Mouse (Mus musculus) gastrocnemius, postnatal 36 days (tissue): ENCODE data around the gene Mansc1. TPM values are rescaled to one million over a fixed set of nuclear protein-coding genes. Genes with fewer than 3 reads are reported as not detected.
A peak's percentile ranks its signal among the peaks of the same experiment; 100 is the strongest.

Experiments
- DNase-seq, 2 experiments: peaks; one replicate each; pipeline ENCODE4 v3.0.0; 2022
- intact Hi-C: fragments of 180-260 bp; cut with DNase I; formaldehyde crosslinking; loops from one replicate; pipeline ENCODE4 v1.15.1; 2025
- total RNA-seq, 2 experiments: library from RNA; stranded (reverse); gene quantifications; 2 replicates each; pipeline ENCODE4 v1.2.3; 2021

Mansc1 gene
- total RNA-seq, 2 experiments from 2014 or later = 0.96 to 1.1 TPM

GRCm38 (mm10) chr6:134640485-134641475 is 8.5 kb upstream of the Mansc1 start:
- intact Hi-C loops = no loop called here
- DNase-seq = peak; percentile 86 to 93

GRCm38 (mm10) chr6:134639900-134640299 is 7.6 kb upstream of the Mansc1 start:
- intact Hi-C loops = no loop called here
- no peak for DNase-seq

GRCm38 (mm10) chr6:134639210-134639609 is 6.9 kb upstream of the Mansc1 start, which contains the start of gene Borcs5:
Gene Borcs5 (plus strand): TSS chr6:134639510.
- intact Hi-C loops = no loop called here
- DNase-seq = no peak

GRCm38 (mm10) chr6:134636476-134636875 is 4.2 kb upstream of the Mansc1 start:
- intact Hi-C loops = no loop called here
- no peak for DNase-seq

- intact Hi-C loops = no loop called here
- DNase-seq = no peak
These were observed 1.3 kb upstream of the Mansc1 start for GRCm38 (mm10) chr6:134633553-134633952.

- intact Hi-C loops = no loop called here
- DNase-seq = no peak
These were observed 468 bp upstream of the Mansc1 start for GRCm38 (mm10) chr6:134632756-134633155.

- DNase-seq = no peak
- intact Hi-C loops = no loop called here
These were observed 1.8 kb downstream of the Mansc1 start for GRCm38 (mm10) chr6:134630447-134630846.

GRCm38 (mm10) chr6:134626564-134626963 is 5.7 kb downstream of the Mansc1 start:
- DNase-seq = no peak
- intact Hi-C loops = no loop called here

- DNase-seq = no peak
- intact Hi-C loops = no loop called here
These were observed 6.9 kb downstream of the Mansc1 start for GRCm38 (mm10) chr6:134625431-134625830.

GRCm38 (mm10) chr6:134621552-134621949 is 10.7 kb downstream of the Mansc1 start:
- no peak for DNase-seq
- intact Hi-C loops = no loop called here

- DNase-seq = no peak
- intact Hi-C loops = no loop called here
These were observed 11.3 kb downstream of the Mansc1 start for GRCm38 (mm10) chr6:134620846-134621551.

- intact Hi-C loops = no loop called here
These were observed 12.2 kb downstream of the Mansc1 start for GRCm38 (mm10) chr6:134620129-134620528.

GRCm38 (mm10) chr6:134617589-134617988 is 14.7 kb downstream of the Mansc1 start:
- no peak for DNase-seq
- intact Hi-C loops = no loop called here

More at GRCm38 (mm10) chr6:134620129-134620528, 12.2 kb downstream of the Mansc1 start:
- no peak for DNase-seq

GRCm38 (mm10) chr6:134614723-134615648 is 17.3 kb downstream of the Mansc1 start:
- peak; percentile 76 to 84 for DNase-seq
- intact Hi-C loops = loop anchor here (1.0 kb wide), 1 partner anchor 190 kb away; no protein-coding TSS in a partner anchor

- intact Hi-C loops = no loop called here
These were observed 18.0 kb downstream of the Mansc1 start for GRCm38 (mm10) chr6:134614322-134614721.

GRCm38 (mm10) chr6:134611896-134612295 is 20.4 kb downstream of the Mansc1 start:
- no peak for DNase-seq
- intact Hi-C loops = no loop called here

More at GRCm38 (mm10) chr6:134614322-134614721, 18.0 kb downstream of the Mansc1 start:
- DNase-seq = no peak

GRCm38 (mm10) chr6:134610380-134610779 is 21.9 kb downstream of the Mansc1 start:
- DNase-seq = no peak
- intact Hi-C loops = no loop called here

- DNase-seq = no peak
- intact Hi-C loops = loop anchor here (5.0 kb wide), 2 partner anchors 40 to 135 kb away; partner anchors contain the start of gene Lrp6
These were observed 25.1 kb downstream of the Mansc1 start for GRCm38 (mm10) chr6:134606949-134607746.

GRCm38 (mm10) chr6:134606540-134606939 is 25.7 kb downstream of the Mansc1 start:
- intact Hi-C loops = loop anchor here (5.0 kb wide), 2 partner anchors 39 to 134 kb away; partner anchors contain the start of gene Lrp6
- no peak for DNase-seq
